Comparison of ENCODE assay signal across 9 mouse cellular contexts in the genomic region with DNA sequence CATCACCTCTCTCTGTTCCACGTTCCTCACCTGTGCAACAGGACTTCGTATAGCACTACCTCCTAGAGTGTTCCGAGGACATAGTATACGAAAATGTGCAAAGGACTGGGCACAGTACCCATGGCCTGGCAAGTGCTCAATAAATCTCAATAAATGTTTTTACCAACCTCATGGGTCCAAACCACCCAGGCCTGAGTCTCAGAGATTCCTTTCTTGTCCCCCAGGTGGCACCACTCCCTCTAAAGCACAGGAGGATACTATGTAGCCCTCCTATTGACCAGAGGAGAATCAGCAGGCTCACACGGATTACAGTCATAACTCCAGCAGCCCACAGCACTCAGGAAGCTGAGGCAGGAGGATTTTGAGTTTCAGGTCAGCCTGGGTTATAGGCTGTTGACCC. TPM values are rescaled to one million over a fixed set of nuclear protein-coding genes. Genes with fewer than 3 reads are reported as not detected.
DNase-seq lines count a peak whose midpoint lies in the region; ATAC-seq lines count a peak whose summit lies in the region.
"Had no signal": no experiment of that assay in that cellular context is flagged by ENCODE, and none has a peak within 500 bp of the region (broad histone marks: within the 10 kb centered on the region; RNA-seq: fewer than 3 reads in every experiment).

No protein-coding gene starts in this region.

- H3K9me3 ChIP-seq in liver, embryonic 11.5 days (ENCODE audit: control insufficient read depth, low read length) = no peaks in the 10 kb centered on the region
- H3K9me3 ChIP-seq in liver, embryonic 16.5 days (replicated peaks; ENCODE audit: control insufficient read depth, low read length) = 0 out of 2 replicates have a peak, but pooled peaks cover 5% of the 10 kb centered on the region
- no peaks in the 10 kb centered on the region for H3K9me3 ChIP-seq in midbrain, embryonic 16.5 days (replicated peaks; ENCODE audit: control insufficient read depth, low read length, poor library complexity, severe bottlenecking)
- H3K9me3 ChIP-seq: limb, embryonic 15.5 days had no signal

- no peaks in the 10 kb centered on the region for H3K27me3 ChIP-seq in liver, embryonic 11.5 days (replicated peaks; ENCODE audit: control insufficient read depth, insufficient read depth, low read length)
- H3K27me3 ChIP-seq in liver, embryonic 16.5 days (ENCODE audit: control insufficient read depth, insufficient read depth, low read depth, low read length) = no peaks in the 10 kb centered on the region
- H3K27me3 ChIP-seq in midbrain, embryonic 16.5 days (ENCODE audit: control insufficient read depth, insufficient read depth, low read depth, low read length) = no peaks in the 10 kb centered on the region
- H3K27me3 ChIP-seq: limb, embryonic 15.5 days had no signal

- peak; percentile 58; the same call in 1 of the 2 replicates for ATAC-seq in liver, embryonic 11.5 days (replicated peaks; ENCODE audit: low FRiP score)
- ATAC-seq in liver, embryonic 16.5 days (ENCODE audit: low read depth) = peak; percentile 44
- ATAC-seq in midbrain, embryonic 16.5 days = no peak

- no peak overlapping the region for H3K27ac ChIP-seq in liver, embryonic 11.5 days (ENCODE audit: low read depth, low read length)
- no peak overlapping the region for H3K27ac ChIP-seq in liver, embryonic 16.5 days (ENCODE audit: low read length)
- H3K27ac ChIP-seq in midbrain, embryonic 16.5 days (ENCODE audit: low read length) = no peak overlapping the region
- H3K27ac ChIP-seq: limb, embryonic 15.5 days had no signal

- H3K4me3 ChIP-seq in liver, embryonic 11.5 days (ENCODE audit: low read depth, low read length) = no peak overlapping the region
- H3K4me3 ChIP-seq in liver, embryonic 16.5 days (ENCODE audit: low read depth, low read length) = no peak overlapping the region
- no peak overlapping the region for H3K4me3 ChIP-seq in midbrain, embryonic 16.5 days (ENCODE audit: low read depth, low read length)
- H3K4me3 ChIP-seq: limb, embryonic 15.5 days had no signal

- 77% methylated on average over 5 of the region's 5 CpGs for WGBS in liver, embryonic 11.5 days
- 71% methylated on average over 5 of the region's 5 CpGs for WGBS in liver, embryonic 16.5 days (ENCODE audit: insufficient replicate concordance)
- WGBS in midbrain, embryonic 16.5 days = 81% methylated on average over 5 of the region's 5 CpGs

- peaks cover 6% of the 10 kb centered on the region for H3K4me1 ChIP-seq in liver, embryonic 11.5 days (replicated peaks; ENCODE audit: control insufficient read depth, insufficient read depth, low read length)
- H3K4me1 ChIP-seq in liver, embryonic 16.5 days (ENCODE audit: control insufficient read depth, low read depth, low read length) = peaks cover 12% of the 10 kb centered on the region
- H3K4me1 ChIP-seq in midbrain, embryonic 16.5 days (ENCODE audit: control insufficient read depth, insufficient read depth, low read length) = no peaks in the 10 kb centered on the region
- H3K4me1 ChIP-seq: limb, embryonic 15.5 days had no signal

- DNase-seq in embryo, embryonic 10.5 days (ENCODE audit: low spot score) = peak; percentile 21
- no peak for DNase-seq in embryo, embryonic 9.5 days (ENCODE audit: extremely low spot score)
- no peak for DNase-seq in liver, embryonic 11.5 days (ENCODE audit: low spot score)
- DNase-seq in liver (no peak), R1 (ENCODE audit: low read depth, low spot score) (peak; percentile 82)
- no peak for DNase-seq in T-cell, adult 2 months (ENCODE audit: low spot score)

- H3K4me2 ChIP-seq in liver, embryonic 11.5 days = no peak overlapping the region
- no peak overlapping the region for H3K4me2 ChIP-seq in liver, embryonic 16.5 days (ENCODE audit: low read depth, low read length)
- H3K4me2 ChIP-seq in midbrain, embryonic 16.5 days (ENCODE audit: low read length) = no peak overlapping the region
- H3K4me2 ChIP-seq: limb, embryonic 15.5 days had no signal

- H3K9ac ChIP-seq in liver, embryonic 11.5 days (ENCODE audit: low read depth, low read length) = no peak overlapping the region
- H3K9ac ChIP-seq in liver, embryonic 16.5 days (ENCODE audit: low read depth, low read length) = no peak overlapping the region
- H3K9ac ChIP-seq in midbrain, embryonic 16.5 days (ENCODE audit: low read depth, low read length) = no peak overlapping the region
- H3K9ac ChIP-seq: limb, embryonic 15.5 days had no signal

- 0 out of 2 replicates have a peak, but pooled peaks cover 2% of the 10 kb centered on the region for H3K36me3 ChIP-seq in liver, embryonic 11.5 days (ENCODE audit: control insufficient read depth, insufficient read depth, low read length)
- H3K36me3 ChIP-seq in liver, embryonic 16.5 days (ENCODE audit: control insufficient read depth, insufficient read depth) = peaks cover 2% of the 10 kb centered on the region; the same call in 1 of the 2 replicates
- H3K36me3 ChIP-seq in midbrain, embryonic 16.5 days (ENCODE audit: control insufficient read depth, insufficient read depth, low read length) = peaks cover 27% of the 10 kb centered on the region

RNA-seq across cellular contexts. Expression of gene Chmp4b, which starts 4.9 kb away (rescaled TPM):
- polyA plus RNA-seq in liver, embryonic 11.5 days (2014; fragmentation: Nextera tagmentation; extraction: Ambion mirVana) = 9.3 and 10.9 TPM in 2 replicates
- polyA plus RNA-seq in liver, embryonic 16.5 days (2015; fragmentation: Nextera tagmentation; extraction: Ambion mirVana) = 9.9 and 10.3 TPM in 2 replicates
- polyA plus RNA-seq in midbrain, embryonic 16.5 days (2015; fragmentation: Nextera tagmentation; extraction: Ambion mirVana) = 22.1 and 24.2 TPM in 2 replicates

RNA-seq across cellular contexts. Expression of gene 4930519P11Rik, which starts 33.4 kb away (rescaled TPM):
- not detected in 2 replicates for polyA plus RNA-seq in liver, embryonic 11.5 days (2014; fragmentation: Nextera tagmentation; extraction: Ambion mirVana)
- 0.19 and 0.20 TPM in 2 replicates for polyA plus RNA-seq in liver, embryonic 16.5 days (2015; fragmentation: Nextera tagmentation; extraction: Ambion mirVana)
- 0.41 and 0.63 TPM in 2 replicates for polyA plus RNA-seq in midbrain, embryonic 16.5 days (2015; fragmentation: Nextera tagmentation; extraction: Ambion mirVana)

RNA-seq across cellular contexts. Expression of gene Zfp341, which starts 33.5 kb away (rescaled TPM):
- polyA plus RNA-seq in liver, embryonic 11.5 days (2014; fragmentation: Nextera tagmentation; extraction: Ambion mirVana) = 1.3 and 1.5 TPM in 2 replicates
- 1.7 and 2.3 TPM in 2 replicates for polyA plus RNA-seq in liver, embryonic 16.5 days (2015; fragmentation: Nextera tagmentation; extraction: Ambion mirVana)
- polyA plus RNA-seq in midbrain, embryonic 16.5 days (2015; fragmentation: Nextera tagmentation; extraction: Ambion mirVana) = 2.3 TPM in 2 replicates

RNA-seq across cellular contexts. Expression of gene Pxmp4, which starts 43.1 kb away (rescaled TPM):
- polyA plus RNA-seq in liver, embryonic 11.5 days (2014; fragmentation: Nextera tagmentation; extraction: Ambion mirVana) = 25.2 and 25.6 TPM in 2 replicates
- polyA plus RNA-seq in liver, embryonic 16.5 days (2015; fragmentation: Nextera tagmentation; extraction: Ambion mirVana) = 43.0 and 44.9 TPM in 2 replicates
- 14.1 and 15.9 TPM in 2 replicates for polyA plus RNA-seq in midbrain, embryonic 16.5 days (2015; fragmentation: Nextera tagmentation; extraction: Ambion mirVana)

Comparison
In these comparisons a context has a peak if more than half of its experiments do, and no peak if none do; other contexts are left out.
1. DNase-seq: peak in embryo, embryonic 10.5 days (single experiment) and R1 (single experiment); none in embryo, embryonic 9.5 days (single experiment), liver, embryonic 11.5 days (single experiment), liver (single experiment) and T-cell, adult 2 months (single experiment).